Mouse (Mus musculus) heart, adult 10 weeks (tissue): Measurements from ENCODE around the gene Blnk. TPM values are rescaled to one million over a fixed set of nuclear protein-coding genes. Genes with fewer than 3 reads are reported as not detected.

Experiments
- polyA plus RNA-seq: library from polyadenylated mRNA; stranded (reverse); fragments of 350-450 nt; fragmentation: Illumina TruSeq; extraction: RNeasy Lipid Tissue Mini Kit (QIAGEN cat#74804); gene quantifications from one replicate; pipeline ENCODE4 v1.2.3, GENCODE M21; 2014; ENCODE audit warnings: low read depth, low replicate concordance

Blnk gene
- polyA plus RNA-seq = 1.6 TPM

GRCm38 (mm10) chr19:40994057-40994585, at the start of gene Blnk:
Gene Blnk, minus strand, starts transcription at chr19:40994535.

GRCm38 (mm10) chr19:41029219-41029618, 34.9 kb upstream of the Blnk start, which contains the start of gene Dntt:
Gene Dntt, plus strand, starts transcription at chr19:41029275.

GRCm38 (mm10) chr19:40894519-40895392, 99.6 kb downstream of the Blnk start, which contains the start of gene Zfp518a:
Gene Zfp518a, plus strand, starts transcription at chr19:40894705.

Other genes with a start within 250 kb of the Blnk start
- gene Cc2d2b, start 245.8 kb downstream of the Blnk start, polyA plus RNA-seq = not detected
- gene Ccnj, start 163.3 kb downstream of the Blnk start, polyA plus RNA-seq = 4.7 TPM
- gene Zfp518a, start 99.8 kb downstream of the Blnk start, polyA plus RNA-seq = 6.4 TPM
- gene Dntt, start 34.7 kb upstream of the Blnk start, polyA plus RNA-seq = not detected
- gene Opalin, start 82.6 kb upstream of the Blnk start, polyA plus RNA-seq = not detected
- 0.18 TPM for gene Tll2, start 212.3 kb upstream of the Blnk start, polyA plus RNA-seq